Mouse (Mus musculus): Measurements from ENCODE around the gene Eif4b.
"Not testable (repeated sequence)": the region's sequence is repeated elsewhere in the genome, so short reads cannot be mapped to it uniquely, and the experiment has no call there.

The Eif4b gene

GRCm38 (mm10) chr15:102074876-102075585 lies 1.5 kb downstream of the Eif4b start:
- DNase-seq (ENCODE audit: low read depth, low spot score), result no peak

- no peak for DNase-seq (ENCODE audit: low read depth, low spot score)
Measured at GRCm38 (mm10) chr15:102077111-102077677, 3.6 kb downstream of the Eif4b start.

- DNase-seq (ENCODE audit: low read depth, low spot score), result no peak
Measured at GRCm38 (mm10) chr15:102079221-102079620, 5.6 kb downstream of the Eif4b start.

GRCm38 (mm10) chr15:102079924-102080323 lies 6.4 kb downstream of the Eif4b start:
- not testable (repeated sequence) for DNase-seq (ENCODE audit: low read depth, low spot score)

GRCm38 (mm10) chr15:102080429-102080828 lies 6.9 kb downstream of the Eif4b start:
- DNase-seq (ENCODE audit: low read depth, low spot score), result no peak

- no peak for DNase-seq (ENCODE audit: low read depth, low spot score)
Measured at GRCm38 (mm10) chr15:102082148-102082547, 8.6 kb downstream of the Eif4b start.

GRCm38 (mm10) chr15:102083028-102083427 lies 9.5 kb downstream of the Eif4b start:
- no peak for DNase-seq (ENCODE audit: low read depth, low spot score)

GRCm38 (mm10) chr15:102089914-102090585 lies 16.5 kb downstream of the Eif4b start:
- DNase-seq (ENCODE audit: low read depth, low spot score), result no peak

- no peak for DNase-seq (ENCODE audit: low read depth, low spot score)
Measured at GRCm38 (mm10) chr15:102091063-102091679, 17.6 kb downstream of the Eif4b start.

GRCm38 (mm10) chr15:102091688-102092087 lies 18.1 kb downstream of the Eif4b start:
- DNase-seq (ENCODE audit: low read depth, low spot score), result no peak

GRCm38 (mm10) chr15:102092222-102092621 lies 18.6 kb downstream of the Eif4b start:
- DNase-seq (ENCODE audit: low read depth, low spot score), result no peak

- no peak for DNase-seq (ENCODE audit: low read depth, low spot score)
Measured at GRCm38 (mm10) chr15:102094157-102094556, 20.6 kb downstream of the Eif4b start.

- DNase-seq (ENCODE audit: low read depth, low spot score), result no peak
Measured at GRCm38 (mm10) chr15:102094988-102095387, 21.4 kb downstream of the Eif4b start.

- DNase-seq (ENCODE audit: low read depth, low spot score), result no peak
Measured at GRCm38 (mm10) chr15:102097147-102097915, 23.8 kb downstream of the Eif4b start.

- no peak for DNase-seq (ENCODE audit: low read depth, low spot score)
Measured at GRCm38 (mm10) chr15:102097991-102098555, 24.5 kb downstream of the Eif4b start.

- DNase-seq (ENCODE audit: low read depth, low spot score), result no peak
Measured at GRCm38 (mm10) chr15:102099260-102099659, 25.7 kb downstream of the Eif4b start.

GRCm38 (mm10) chr15:102099771-102100160 lies 26.2 kb downstream of the Eif4b start:
- DNase-seq (ENCODE audit: low read depth, low spot score), result no peak

GRCm38 (mm10) chr15:102100161-102100981 lies 26.8 kb downstream of the Eif4b start, which contains the start of gene Tns2:
TSS of gene Tns2 (plus strand) at chr15:102100413.
- DNase-seq (ENCODE audit: low read depth, low spot score), result peak; percentile 43

GRCm38 (mm10) chr15:102100996-102101671 lies 27.6 kb downstream of the Eif4b start:
- no peak for DNase-seq (ENCODE audit: low read depth, low spot score)
